Mouse (Mus musculus): Measurements from ENCODE around the gene Clmn. TPM values are rescaled to one million over a fixed set of nuclear protein-coding genes. Genes with fewer than 3 reads are reported as not detected.

Clmn gene
- total and polyA plus RNA-seq, 2 experiments from 2014 or later = 0.31 TPM

- 50% methylated on average over 5 of the region's 5 CpGs for WGBS
Observed at GRCm38 (mm10) chr12:104765116-104765515, 99.8 kb downstream of the Clmn start.

GRCm38 (mm10) chr12:104763918-104764317 lies 101.0 kb downstream of the Clmn start:
- Histone ChIP-seq H3K27ac (ENCODE audit: low read depth) (no peak overlapping the region), H3K4me1 (ENCODE audit: control insufficient read depth, insufficient read depth) (no peaks in the 10 kb centered on the region), H3K9me3 (replicated peaks; ENCODE audit: control insufficient read depth, low read length) (no peaks in the 10 kb centered on the region), H3K27me3 (ENCODE audit: control insufficient read depth, insufficient read depth, low read length) (no peaks in the 10 kb centered on the region), H3K9ac (replicated peaks; ENCODE audit: low read depth, low read length) (no peak overlapping the region), H3K4me3 (ENCODE audit: low read depth, low read length) (no peak overlapping the region), H3K4me2 (ENCODE audit: low read depth, low read length) (no peak overlapping the region), H3K36me3 (replicated peaks; ENCODE audit: control insufficient read depth, insufficient read depth, low read length) (no peaks in the 10 kb centered on the region)
- ATAC-seq (ENCODE audit: insufficient read depth, low read depth) = no peak
- no peak for DNase-seq (ENCODE audit: low spot score)
- TF ChIP-seq CTCF (IDR thresholded peaks at IDR 0.05; ENCODE audit: low read depth) = no peak
- 78% methylated on average over 6 of the region's 6 CpGs for WGBS

More at GRCm38 (mm10) chr12:104765116-104765515, 99.8 kb downstream of the Clmn start:
- Histone ChIP-seq H3K4me3 (ENCODE audit: low read depth, low read length) (no peak overlapping the region), H3K4me2 (ENCODE audit: low read depth, low read length) (no peak overlapping the region), H3K27me3 (ENCODE audit: control insufficient read depth, insufficient read depth, low read length) (no peaks in the 10 kb centered on the region), H3K27ac (ENCODE audit: low read depth) (no peak overlapping the region), H3K9ac (replicated peaks; ENCODE audit: low read depth, low read length) (no peak overlapping the region), H3K9me3 (replicated peaks; ENCODE audit: control insufficient read depth, low read length) (no peaks in the 10 kb centered on the region), H3K36me3 (replicated peaks; ENCODE audit: control insufficient read depth, insufficient read depth, low read length) (no peaks in the 10 kb centered on the region), H3K4me1 (ENCODE audit: control insufficient read depth, insufficient read depth) (no peaks in the 10 kb centered on the region)
- peak; percentile 39; the same call in 1 of the 2 replicates for ATAC-seq (ENCODE audit: insufficient read depth, low read depth)
- DNase-seq (ENCODE audit: low spot score) = no peak
- TF ChIP-seq EP300 (IDR thresholded peaks at IDR 0.05; ENCODE audit: low read depth) = no peak
- TF ChIP-seq CTCF (IDR thresholded peaks at IDR 0.05; ENCODE audit: low read depth) = no peak

GRCm38 (mm10) chr12:104761411-104761810 lies 103.5 kb downstream of the Clmn start:
- H3K36me3 ChIP-seq (replicated peaks; ENCODE audit: control insufficient read depth, insufficient read depth, low read length) = no peaks in the 10 kb centered on the region
- WGBS = 79% methylated on average over 8 of the region's 8 CpGs

GRCm38 (mm10) chr12:104758066-104758465 lies 106.8 kb downstream of the Clmn start:
- no peaks in the 10 kb centered on the region for H3K9me3 ChIP-seq (replicated peaks; ENCODE audit: control insufficient read depth, low read length)
- no peak overlapping the region for H3K27ac ChIP-seq (ENCODE audit: low read depth)
- no peak overlapping the region for H3K4me2 ChIP-seq (ENCODE audit: low read depth, low read length)
- 85% methylated on average over 7 of the region's 7 CpGs for WGBS
- H3K27me3 ChIP-seq (ENCODE audit: control insufficient read depth, insufficient read depth, low read length) = no peaks in the 10 kb centered on the region
- TF ChIP-seq CTCF (IDR thresholded peaks at IDR 0.05; ENCODE audit: low read depth) (no peak), EP300 (IDR thresholded peaks at IDR 0.05; ENCODE audit: low read depth) (no peak)
- DNase-seq (ENCODE audit: low spot score) = no peak
- H3K4me3 ChIP-seq (ENCODE audit: low read depth, low read length) = no peak overlapping the region
- H3K4me1 ChIP-seq (ENCODE audit: control insufficient read depth, insufficient read depth) = no peaks in the 10 kb centered on the region
- H3K36me3 ChIP-seq (replicated peaks; ENCODE audit: control insufficient read depth, insufficient read depth, low read length) = no peaks in the 10 kb centered on the region
- no peak for ATAC-seq (ENCODE audit: insufficient read depth, low read depth)
- H3K9ac ChIP-seq (replicated peaks; ENCODE audit: low read depth, low read length) = no peak overlapping the region

More at GRCm38 (mm10) chr12:104761411-104761810, 103.5 kb downstream of the Clmn start:
- H3K4me2 ChIP-seq (ENCODE audit: low read depth, low read length) = no peak overlapping the region
- H3K9me3 ChIP-seq (replicated peaks; ENCODE audit: control insufficient read depth, low read length) = no peaks in the 10 kb centered on the region
- DNase-seq (ENCODE audit: low spot score) = no peak
- H3K4me1 ChIP-seq (ENCODE audit: control insufficient read depth, insufficient read depth) = no peaks in the 10 kb centered on the region
- TF ChIP-seq CTCF (IDR thresholded peaks at IDR 0.05; ENCODE audit: low read depth) = no peak
- H3K4me3 ChIP-seq (ENCODE audit: low read depth, low read length) = no peak overlapping the region
- no peaks in the 10 kb centered on the region for H3K27me3 ChIP-seq (ENCODE audit: control insufficient read depth, insufficient read depth, low read length)
- H3K9ac ChIP-seq (replicated peaks; ENCODE audit: low read depth, low read length) = no peak overlapping the region
- no peak overlapping the region for H3K27ac ChIP-seq (ENCODE audit: low read depth)
- ATAC-seq (ENCODE audit: insufficient read depth, low read depth) = no peak

GRCm38 (mm10) chr12:104753686-104754085 lies 111.2 kb downstream of the Clmn start:
- H3K9ac ChIP-seq (replicated peaks; ENCODE audit: low read depth, low read length) = no peak overlapping the region
- no peak overlapping the region for H3K27ac ChIP-seq (ENCODE audit: low read depth)
- peaks cover 20% of the 10 kb centered on the region for H3K4me1 ChIP-seq (ENCODE audit: control insufficient read depth, insufficient read depth)
- no peaks in the 10 kb centered on the region for H3K27me3 ChIP-seq (ENCODE audit: control insufficient read depth, insufficient read depth, low read length)
- H3K36me3 ChIP-seq (replicated peaks; ENCODE audit: control insufficient read depth, insufficient read depth, low read length) = no peaks in the 10 kb centered on the region
- H3K4me2 ChIP-seq (ENCODE audit: low read depth, low read length) = no peak overlapping the region
- DNase-seq (ENCODE audit: low spot score) = no peak
- H3K4me3 ChIP-seq (ENCODE audit: low read depth, low read length) = no peak overlapping the region
- H3K9me3 ChIP-seq (replicated peaks; ENCODE audit: control insufficient read depth, low read length) = no peaks in the 10 kb centered on the region
- TF ChIP-seq CTCF (IDR thresholded peaks at IDR 0.05; ENCODE audit: low read depth) (no peak), EP300 (IDR thresholded peaks at IDR 0.05; ENCODE audit: low read depth) (no peak)
- WGBS = 73% methylated on average over 4 of the region's 4 CpGs
- ATAC-seq (ENCODE audit: insufficient read depth, low read depth) = no peak

Measured in heart, postnatal 0 days (tissue).